Mouse (Mus musculus): Measurements from ENCODE around the gene Fam241b.

Fam241b gene

DNA sequence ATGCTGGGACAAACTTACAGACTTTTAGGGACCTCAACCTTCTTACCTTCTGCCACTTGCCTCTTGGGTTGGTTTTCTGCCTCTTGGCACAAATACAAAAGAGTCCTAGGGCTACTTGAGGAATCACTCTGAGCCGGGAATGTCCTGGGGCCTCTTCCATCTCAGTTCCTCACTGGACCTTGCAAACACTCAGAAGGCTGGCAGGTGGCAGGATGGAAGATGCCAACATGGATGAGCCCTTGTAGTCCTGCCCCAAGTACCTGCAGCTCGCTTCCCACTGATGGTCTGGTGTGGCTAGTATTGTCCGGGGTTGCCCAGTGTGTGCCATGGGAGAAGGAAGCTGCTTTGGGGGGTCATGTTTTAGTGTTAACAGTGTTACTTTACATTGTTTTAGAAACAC, 73.8 kb downstream of the Fam241b start:
- no peak for DNase-seq

DNA sequence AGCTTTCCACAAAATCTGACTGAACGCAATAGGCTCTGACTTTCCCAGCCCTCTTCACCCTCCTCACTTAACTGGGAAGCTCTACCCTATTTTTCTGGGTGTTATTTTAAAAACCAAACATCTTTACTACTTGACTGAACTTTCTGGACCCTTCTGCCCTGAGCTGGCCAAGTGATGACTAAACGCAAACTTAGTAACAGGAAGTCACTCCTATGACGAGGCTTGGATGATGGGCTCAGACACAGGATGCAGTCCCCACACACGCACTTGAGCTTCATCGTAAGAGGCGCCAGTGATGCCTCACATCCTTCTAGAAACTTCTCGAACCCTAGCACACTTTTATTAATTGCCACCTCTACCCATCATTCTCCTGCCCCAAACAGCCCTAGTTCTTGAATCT, 74.3 kb downstream of the Fam241b start:
- DNase-seq = no peak

DNA sequence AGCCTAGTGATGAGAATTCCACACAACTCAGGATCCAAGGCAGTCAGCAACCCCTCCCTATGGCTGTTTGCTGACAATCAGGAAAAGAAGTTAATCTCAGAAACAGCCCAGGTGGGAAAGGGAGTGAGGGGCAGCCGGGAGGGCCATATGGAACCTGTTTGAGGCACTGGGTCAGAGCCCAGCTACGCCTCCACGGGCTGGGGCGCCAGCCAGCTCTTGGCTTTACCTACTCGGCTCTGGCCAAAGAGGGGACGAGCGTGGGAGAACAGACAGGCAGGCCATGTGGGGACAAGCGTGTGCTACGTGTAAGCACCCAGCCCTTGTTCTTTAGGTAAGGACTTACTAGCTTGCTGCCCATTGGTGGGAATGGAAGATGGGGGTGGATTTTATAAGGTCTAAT, 75.2 kb downstream of the Fam241b start:
- DNase-seq = no peak

DNA sequence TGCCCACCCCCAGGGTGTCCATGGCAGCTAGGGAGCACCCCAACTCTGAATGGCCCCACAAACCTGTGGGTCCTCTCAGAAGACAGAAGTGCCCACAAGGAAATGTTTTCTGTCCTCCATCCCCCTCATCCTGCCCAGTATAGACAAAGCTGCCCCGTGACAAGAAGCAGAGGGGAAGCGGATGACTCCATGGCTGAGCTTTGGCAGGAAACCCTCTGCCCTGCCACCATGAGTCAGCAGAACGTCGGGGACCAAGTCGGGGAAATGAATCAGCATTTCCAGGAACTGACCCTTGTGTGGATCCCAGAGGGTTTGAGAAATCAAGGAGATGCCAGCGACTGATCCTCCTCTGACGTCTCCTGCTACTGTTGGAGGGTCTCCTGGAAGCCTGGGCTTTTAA, 77.5 kb downstream of the Fam241b start:
- DNase-seq = peak; percentile 34

DNA sequence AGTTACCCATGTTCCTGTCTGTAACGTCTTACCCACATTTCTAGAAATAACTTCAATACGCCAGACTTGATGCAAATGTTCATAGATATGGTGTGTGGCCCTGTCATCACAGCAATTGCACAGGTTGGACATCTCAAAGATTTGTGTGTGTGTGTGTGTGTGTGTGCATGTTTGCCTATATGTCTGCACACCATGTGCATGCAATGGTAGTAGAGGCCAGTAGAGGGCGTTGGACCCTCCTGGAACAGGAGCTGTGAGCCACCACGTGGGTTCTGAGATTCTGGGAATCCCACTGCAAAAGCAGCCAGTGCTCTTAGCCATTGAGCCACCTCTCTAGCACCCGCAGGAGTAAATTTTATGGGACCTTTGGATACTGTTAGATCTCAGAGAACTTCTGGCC, 80.9 kb downstream of the Fam241b start:
- DNase-seq = no peak

DNA sequence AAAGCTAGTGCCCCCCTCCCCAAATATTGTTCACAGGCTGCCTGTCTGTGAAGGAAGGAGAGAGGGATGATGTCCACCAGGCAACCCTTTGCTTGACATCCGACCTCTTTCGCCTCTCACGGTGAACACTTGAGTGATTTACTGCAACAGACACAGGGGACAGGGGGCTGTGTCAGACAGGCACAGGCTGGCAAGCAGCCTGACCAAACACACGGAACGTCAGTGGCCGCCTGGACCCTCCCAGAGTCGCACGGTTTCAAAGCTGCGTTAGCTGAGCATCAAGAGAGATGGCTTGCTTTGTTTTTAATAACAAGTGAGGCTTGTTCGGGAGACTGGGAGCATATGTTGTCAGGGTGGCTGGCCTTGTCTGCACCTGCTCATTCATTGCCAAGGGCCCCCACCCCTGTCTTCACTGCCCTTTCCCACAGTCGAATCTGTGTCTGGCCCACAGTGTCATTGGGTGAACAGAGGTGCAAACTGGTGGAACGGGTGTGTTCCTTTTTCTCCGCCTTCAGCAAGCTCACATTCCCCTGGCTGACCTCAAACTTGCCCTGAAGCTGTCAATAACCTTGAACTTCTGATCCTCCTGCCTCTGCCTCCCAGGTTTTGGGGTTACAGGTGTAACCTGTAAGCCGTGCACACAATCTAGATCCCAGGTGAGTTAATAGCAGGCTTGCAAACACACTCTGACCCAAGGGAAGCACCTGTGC, 82.6 kb downstream of the Fam241b start:
- no peak for DNase-seq

DNA sequence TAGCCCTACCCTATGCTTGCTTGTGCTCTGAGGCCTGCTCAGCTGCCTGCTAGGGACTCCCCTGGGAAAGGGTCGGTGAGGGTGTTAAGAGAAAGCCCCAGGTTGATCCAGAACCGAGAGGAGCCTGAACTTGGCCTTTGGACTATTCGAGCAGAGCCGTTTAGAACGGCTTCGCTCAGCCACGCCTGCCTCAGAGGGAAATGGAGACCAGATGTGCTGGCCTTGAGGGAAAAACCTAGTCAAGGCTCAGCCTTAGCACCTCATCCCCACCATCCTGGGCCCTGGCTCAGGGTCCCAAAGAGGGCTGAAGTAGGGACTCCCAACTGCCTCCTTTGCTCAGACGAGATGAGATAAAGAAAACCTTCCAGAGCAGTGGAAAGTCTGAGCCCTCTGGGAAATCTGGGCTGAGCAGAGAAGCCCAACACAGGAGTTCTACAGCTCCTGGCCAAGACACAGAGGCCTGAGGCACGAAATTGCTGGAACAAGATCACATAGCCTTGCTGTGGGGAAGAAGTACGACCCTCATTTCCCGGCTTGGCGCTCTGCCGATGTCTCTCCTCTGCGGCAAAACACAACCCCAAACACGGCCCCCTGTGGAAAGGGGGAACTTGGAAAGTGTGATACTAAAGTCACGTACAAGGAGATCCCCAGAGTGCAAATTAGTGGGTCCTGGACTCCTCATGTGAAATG, 83.4 kb downstream of the Fam241b start:
- no peak for DNase-seq

DNA sequence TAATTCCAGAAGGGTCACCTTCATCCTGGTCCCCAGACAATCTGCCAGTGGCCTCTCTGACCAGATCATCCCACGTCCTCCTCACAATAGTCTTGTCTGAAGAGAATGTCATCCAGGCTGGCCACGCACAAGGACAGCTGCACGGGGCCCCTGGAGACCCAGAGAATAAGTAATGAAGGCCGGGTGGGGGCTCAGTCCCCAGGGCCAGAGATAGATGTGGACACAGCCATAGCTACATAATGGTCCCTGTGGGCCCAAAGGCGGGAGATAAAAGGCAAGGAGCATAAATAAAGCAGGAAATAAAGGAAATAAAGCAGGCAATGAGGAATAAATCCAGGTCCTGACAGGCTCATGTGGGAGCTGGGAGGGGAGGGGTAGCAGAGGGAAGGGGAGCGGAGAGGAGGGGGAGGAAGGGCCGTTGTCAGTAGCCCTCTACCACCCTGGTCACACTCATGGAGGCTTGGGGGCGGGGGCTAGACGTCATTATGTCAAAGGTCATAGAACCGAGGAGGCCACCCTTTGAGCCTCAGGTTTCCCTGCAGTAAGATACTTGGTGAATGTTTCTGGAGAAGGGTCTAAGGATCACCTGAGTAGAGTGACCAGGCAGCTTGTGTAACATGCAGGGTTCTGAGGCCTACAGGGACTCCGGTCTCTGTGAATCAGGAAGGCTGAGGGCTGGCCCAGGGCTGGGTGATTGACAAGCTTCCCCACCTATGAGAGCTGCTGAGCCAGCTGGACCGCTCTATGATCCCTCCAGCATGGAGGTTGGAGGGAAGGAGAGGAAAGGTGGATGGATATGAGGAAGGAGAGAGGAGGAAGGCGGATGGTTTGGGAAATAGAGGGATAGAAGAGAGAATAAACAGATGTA, 85.0 kb downstream of the Fam241b start:
- DNase-seq = no peak
